Comparison of ENCODE assay signal across 11 mouse cellular contexts in the genomic region with DNA sequence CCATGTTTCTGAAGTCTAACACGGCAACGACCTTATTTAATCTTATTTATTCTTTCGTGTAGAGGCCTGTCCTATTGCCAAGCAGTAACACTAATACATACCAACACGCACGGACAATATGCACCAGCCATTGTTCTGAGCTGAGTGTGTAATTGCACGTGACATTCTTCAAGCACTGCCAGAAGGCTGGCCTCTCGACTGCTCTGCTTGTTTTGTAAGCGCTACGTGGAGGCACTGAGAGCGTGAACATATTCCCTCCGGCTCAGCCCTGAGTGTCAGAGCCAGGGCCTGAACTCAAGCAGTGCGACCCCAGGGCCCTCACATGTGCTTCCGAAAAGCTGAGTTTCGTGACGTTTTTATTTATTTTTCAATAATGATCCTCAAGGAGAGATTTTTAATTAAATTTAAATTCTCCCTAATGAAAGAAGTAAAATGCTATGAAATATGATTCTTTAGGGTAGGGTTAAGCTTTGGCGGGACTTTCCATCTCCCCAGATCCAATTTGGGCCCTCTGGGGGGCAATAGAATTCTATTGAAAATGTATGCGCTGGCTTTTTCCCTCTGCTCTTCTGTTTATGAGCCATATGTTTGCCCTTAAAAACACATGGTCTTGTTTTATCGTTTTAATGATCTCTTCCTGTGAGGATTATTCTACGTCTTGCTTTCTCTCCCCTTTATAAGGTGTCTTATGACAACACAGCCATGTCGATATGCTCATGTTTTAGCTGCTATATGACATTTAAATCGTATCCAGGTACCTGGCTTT. TPM values are rescaled to one million over a fixed set of nuclear protein-coding genes. Genes with fewer than 3 reads are reported as not detected.
DNase-seq lines count a peak whose midpoint lies in the region; ATAC-seq and TF ChIP-seq lines count a peak whose summit lies in the region.
"Had no signal": no experiment of that assay in that cellular context is flagged by ENCODE, and none has a peak within 500 bp of the region (broad histone marks: within the 10 kb centered on the region; RNA-seq: fewer than 3 reads in every experiment).

No protein-coding gene starts in this region.

- no peak overlapping the region for H3K4me2 ChIP-seq in forebrain, embryonic 13.5 days
- H3K4me2 ChIP-seq in hindbrain, embryonic 14.5 days (replicated peaks), result no peak overlapping the region
- H3K4me2 ChIP-seq in midbrain, postnatal 0 days (ENCODE audit: low read depth, low read length, poor library complexity, severe bottlenecking), result no peak overlapping the region

- no peaks in the 10 kb centered on the region for H3K27me3 ChIP-seq in forebrain, embryonic 13.5 days
- no peaks in the 10 kb centered on the region for H3K27me3 ChIP-seq in forebrain, embryonic 10.5 days (ENCODE audit: poor library complexity, severe bottlenecking)
- H3K27me3 ChIP-seq in hindbrain, embryonic 14.5 days (ENCODE audit: control insufficient read depth, insufficient read depth, low read length), result no peaks in the 10 kb centered on the region
- no peaks in the 10 kb centered on the region for H3K27me3 ChIP-seq in midbrain, postnatal 0 days (ENCODE audit: insufficient read depth, low read length)

- no peak for DNase-seq in forebrain, embryonic 10.5 days (ENCODE audit: extremely low spot score, low spot score)
- peak; percentile 63 for DNase-seq in embryo, embryonic 11 days
- DNase-seq in hindbrain, embryonic 14.5 days (ENCODE audit: low spot score), result peak; percentile 33
- peak; percentile 11 for DNase-seq in midbrain, postnatal 0 days (ENCODE audit: low spot score)
- no peak for DNase-seq in layer of hippocampus, postnatal 25 days (ENCODE audit: extremely low spot score in 1 of 2, low spot score in 1 of 2)
- no peak for DNase-seq in T-cell, adult 2 months (ENCODE audit: low spot score)
- DNase-seq in natural killer cell, adult 2 months (ENCODE audit: low spot score in 2 of 2), result no peak
- DNase-seq: heart, adult 2 months; kidney, adult 8-10 months; left cerebral cortex, postnatal 4 days had no signal

- no peak overlapping the region for H3K27ac ChIP-seq in forebrain, embryonic 13.5 days
- no peak overlapping the region for H3K27ac ChIP-seq in forebrain, embryonic 10.5 days
- H3K27ac ChIP-seq in hindbrain, embryonic 14.5 days, result no peak overlapping the region
- H3K27ac ChIP-seq in midbrain, postnatal 0 days (ENCODE audit: low read depth, low read length), result no peak overlapping the region
- H3K27ac ChIP-seq: heart, adult 2 months had no signal

- H3K9me3 ChIP-seq in forebrain, embryonic 13.5 days (replicated peaks), result no peaks in the 10 kb centered on the region
- no peaks in the 10 kb centered on the region for H3K9me3 ChIP-seq in forebrain, embryonic 10.5 days
- no peaks in the 10 kb centered on the region for H3K9me3 ChIP-seq in hindbrain, embryonic 14.5 days (ENCODE audit: control insufficient read depth, low read length)
- H3K9me3 ChIP-seq in midbrain, postnatal 0 days (ENCODE audit: low read length), result no peaks in the 10 kb centered on the region

- 65% methylated on average over 21 of the region's 21 CpGs for WGBS in forebrain, embryonic 13.5 days
- 68% methylated on average over 21 of the region's 21 CpGs for WGBS in forebrain, embryonic 10.5 days
- 47% methylated on average over 21 of the region's 21 CpGs for WGBS in hindbrain, embryonic 14.5 days
- WGBS in midbrain, postnatal 0 days, result 52% methylated on average over 21 of the region's 21 CpGs

- no peaks in the 10 kb centered on the region for H3K36me3 ChIP-seq in forebrain, embryonic 13.5 days (ENCODE audit: poor library complexity, severe bottlenecking)
- peaks cover 27% of the 10 kb centered on the region for H3K36me3 ChIP-seq in forebrain, embryonic 10.5 days (replicated peaks)
- H3K36me3 ChIP-seq in hindbrain, embryonic 14.5 days (replicated peaks; ENCODE audit: control insufficient read depth, insufficient read depth), result no peaks in the 10 kb centered on the region
- no peaks in the 10 kb centered on the region for H3K36me3 ChIP-seq in midbrain, postnatal 0 days (ENCODE audit: insufficient read depth, low read length)

- TF ChIP-seq CTCF in midbrain, postnatal 0 days (IDR thresholded peaks at IDR 0.05), result no peak

- H3K4me3 ChIP-seq in forebrain, embryonic 13.5 days, result no peak overlapping the region
- no peak overlapping the region for H3K4me3 ChIP-seq in forebrain, embryonic 10.5 days
- no peak overlapping the region for H3K4me3 ChIP-seq in hindbrain, embryonic 14.5 days (replicated peaks; ENCODE audit: low read length)
- H3K4me3 ChIP-seq in midbrain, postnatal 0 days (ENCODE audit: low read depth, low read length), result no peak overlapping the region
- H3K4me3 ChIP-seq: heart, adult 2 months had no signal

- H3K4me1 ChIP-seq in forebrain, embryonic 13.5 days, result peaks cover 24% of the 10 kb centered on the region
- peaks cover 36% of the 10 kb centered on the region for H3K4me1 ChIP-seq in forebrain, embryonic 10.5 days
- H3K4me1 ChIP-seq in hindbrain, embryonic 14.5 days (replicated peaks; ENCODE audit: control insufficient read depth, insufficient read depth, low read length), result no peaks in the 10 kb centered on the region
- H3K4me1 ChIP-seq in midbrain, postnatal 0 days (ENCODE audit: insufficient read depth, low read length), result no peaks in the 10 kb centered on the region

- ATAC-seq in forebrain, embryonic 13.5 days, result peak; percentile 70
- ATAC-seq in hindbrain, embryonic 14.5 days (ENCODE audit: low FRiP score), result peak; percentile 71; the same call in 1 of the 2 replicates
- ATAC-seq in midbrain, postnatal 0 days (ENCODE audit: low FRiP score), result no peak

- no peak overlapping the region for H3K9ac ChIP-seq in forebrain, embryonic 13.5 days
- H3K9ac ChIP-seq in hindbrain, embryonic 14.5 days, result no peak overlapping the region
- H3K9ac ChIP-seq in midbrain, postnatal 0 days (replicated peaks; ENCODE audit: low read length, poor library complexity, severe bottlenecking), result no peak overlapping the region

RNA-seq across cellular contexts. Expression of a gene that starts 52.5 kb away (rescaled TPM):
- polyA plus RNA-seq in forebrain, embryonic 13.5 days (2015; fragmentation: Nextera tagmentation; extraction: Ambion mirVana), result 29.9 and 35.7 TPM in 2 replicates
- polyA plus RNA-seq in forebrain, embryonic 10.5 days (2016; fragmentation: Nextera tagmentation; extraction: Ambion mirVana), result 60.9 and 63.8 TPM in 2 replicates
- polyA plus RNA-seq in hindbrain, embryonic 14.5 days (2014; fragmentation: Nextera tagmentation; extraction: Ambion mirVana), result 17.5 and 20.2 TPM in 2 replicates
- 17.9 and 19.1 TPM in 2 replicates for total RNA-seq in midbrain, postnatal 0 days (2014; rRNA removed)
- 28.7 and 28.8 TPM in 2 replicates for polyA plus RNA-seq in midbrain, postnatal 0 days (2015; fragmentation: Nextera tagmentation; extraction: Ambion mirVana)
- total RNA-seq in layer of hippocampus, postnatal 25 days (2021), result 10 to 100 TPM; 31.2 to 35.6 TPM

Comparison
In these comparisons a context has a peak if more than half of its experiments do, and no peak if none do; other contexts are left out.
1. DNase-seq: peak in embryo, embryonic 11 days (single experiment), hindbrain, embryonic 14.5 days (single experiment) and midbrain, postnatal 0 days (single experiment); none in forebrain, embryonic 10.5 days (single experiment), layer of hippocampus, postnatal 25 days (0 of 2), T-cell, adult 2 months (single experiment) and natural killer cell, adult 2 months (0 of 2).